Mouse (Mus musculus) cerebellum, adult 2 months (tissue): ENCODE data around the gene F5. TPM values are rescaled to one million over a fixed set of nuclear protein-coding genes. Genes with fewer than 3 reads are reported as not detected.

Experiments used
- DNase-seq, 2 experiments: peaks; one replicate each; pipeline ENCODE4 v3.0.0; 2021
- H3K27ac ChIP-seq: fragments of 200-500 bp; 2 replicates; pipeline ENCODE4 v1.5.1; 2012; ENCODE audit warnings: low read length, control low read depth, inconsistent platforms; ENCODE audit not compliant: insufficient read depth
- H3K27me3 ChIP-seq: fragments of 200-500 bp; 2 replicates; pipeline ENCODE4 v1.6.1; 2012; ENCODE audit warnings: inconsistent platforms, mild to moderate bottlenecking, low read length, moderate library complexity; ENCODE audit not compliant: control insufficient read depth, insufficient read depth
- H3K4me1 ChIP-seq: fragments of 200-500 bp; 2 replicates; pipeline ENCODE4 v1.6.1; 2011; ENCODE audit warnings: low read length; ENCODE audit not compliant: control insufficient read depth, insufficient read depth
- H3K4me3 ChIP-seq: fragments of 200-500 bp; replicated peaks from 2 replicates; pipeline ENCODE3; 2011; ENCODE audit warnings: mild to moderate bottlenecking, low read depth, low read length, control low read depth; ENCODE audit not compliant: insufficient read depth
- CTCF ChIP-seq: fragments of 200-500 bp; IDR thresholded peaks from 2 replicates; pipeline ENCODE4 v1.5.1; 2011; ENCODE audit warnings: low read depth, mild to moderate bottlenecking, control low read depth, low read length, moderate library complexity, borderline replicate concordance; ENCODE audit not compliant: insufficient read depth
- POLR2A ChIP-seq: fragments of 200-500 bp; IDR thresholded peaks from 2 replicates; pipeline ENCODE4 v1.6.1; 2011; ENCODE audit warnings: low read length, control low read depth, borderline replicate concordance; ENCODE audit not compliant: insufficient read depth
- WGBS: fragments of 180-500 bp; shearing (Covaris S2); methylation state at CpG from one replicate; pipeline ENCODE4 v1.1.7; 2018; 5-methylcytosine and 5-hydroxymethylcytosine counted together
- polyA plus RNA-seq: library from polyadenylated mRNA; depleted of rRNA; stranded (reverse); fragments of >200 nt; gene quantifications from 2 replicates; pipeline ENCODE4 v1.2.3, GENCODE M21; 2012; rRNA removed

F5 gene
- polyA plus RNA-seq, 1 experiment, result 1.1 TPM

GRCm38 (mm10) chr1:164251438-164251837, 99.8 kb downstream of the F5 start:
- no peak for TF ChIP-seq CTCF
- TF ChIP-seq POLR2A, result no peak
- Histone ChIP-seq H3K27ac (no peak overlapping the region), H3K27me3 (no peaks in the 10 kb centered on the region), H3K4me1 (peaks cover 4% of the 10 kb centered on the region; the same call in 1 of the 2 replicates), H3K4me3 (no peak overlapping the region)
- no peak for DNase-seq
- 88% methylated on average over 1 of the region's 1 CpGs for WGBS

GRCm38 (mm10) chr1:164252551-164252950, 100.9 kb downstream of the F5 start:
- no peaks in the 10 kb centered on the region for H3K27me3 ChIP-seq
- no peak overlapping the region for H3K4me3 ChIP-seq
- no peak for DNase-seq
- H3K27ac ChIP-seq, result no peak overlapping the region
- peaks cover 4% of the 10 kb centered on the region; the same call in 1 of the 2 replicates for H3K4me1 ChIP-seq
- no peak for TF ChIP-seq POLR2A
- TF ChIP-seq CTCF, result no peak
- WGBS, result 90% methylated on average over 5 of the region's 5 CpGs

- Histone ChIP-seq H3K27me3 (no peaks in the 10 kb centered on the region), H3K4me3 (no peak overlapping the region), H3K4me1 (peaks cover 4% of the 10 kb centered on the region; the same call in 1 of the 2 replicates), H3K27ac (no peak overlapping the region)
- TF ChIP-seq CTCF (no peak), POLR2A (no peak)
- DNase-seq, result no peak
- WGBS, result 83% methylated on average over 3 of the region's 3 CpGs
These were observed 103.2 kb downstream of the F5 start for GRCm38 (mm10) chr1:164254836-164255235.

GRCm38 (mm10) chr1:164260171-164261028, 108.8 kb downstream of the F5 start:
- no peak for DNase-seq
- 0 out of 2 replicates have a peak, but pooled peaks cover 3% of the 10 kb centered on the region for H3K4me1 ChIP-seq
- no peaks in the 10 kb centered on the region for H3K27me3 ChIP-seq
- no peak overlapping the region for H3K27ac ChIP-seq
- TF ChIP-seq POLR2A (no peak), CTCF (no peak)
- 89% methylated on average over 16 of the region's 16 CpGs for WGBS
- H3K4me3 ChIP-seq, result no peak overlapping the region

- H3K27ac ChIP-seq, result no peak overlapping the region
- H3K27me3 ChIP-seq, result no peaks in the 10 kb centered on the region
- H3K4me3 ChIP-seq, result no peak overlapping the region
- no peak for TF ChIP-seq POLR2A
- no peak for TF ChIP-seq CTCF
- WGBS, result 54% methylated on average over 7 of the region's 7 CpGs
- DNase-seq, result peak in 1 of 2 experiments; percentile 41
- H3K4me1 ChIP-seq, result 0 out of 2 replicates have a peak, but pooled peaks cover 3% of the 10 kb centered on the region
These were observed 109.9 kb downstream of the F5 start for GRCm38 (mm10) chr1:164261553-164261952.

Other genes with a start within 250 kb of the F5 start
- 19.3 and 21.2 TPM in 2 replicates for gene Scyl3, start 222.7 kb upstream of the F5 start, polyA plus RNA-seq
- gene BC055324, start 157.0 kb upstream of the F5 start, polyA plus RNA-seq, result 1.2 and 1.8 TPM in 2 replicates
- 4.0 and 4.2 TPM in 2 replicates for gene Mettl18, start 156.9 kb upstream of the F5 start, polyA plus RNA-seq
- gene Sele, start 103.6 kb upstream of the F5 start, polyA plus RNA-seq, result 0.05 TPM in 1 of 2 replicates, not detected in the other
- gene Sell, start 89.9 kb upstream of the F5 start, polyA plus RNA-seq, result 0.15 and 0.27 TPM in 2 replicates
- not detected in 2 replicates for gene Selp, start 36.6 kb upstream of the F5 start, polyA plus RNA-seq
- 17.2 and 19.2 TPM in 2 replicates for gene Slc19a2, start 97.2 kb downstream of the F5 start, polyA plus RNA-seq
- 16.6 and 18.6 TPM in 2 replicates for gene Ccdc181, start 123.7 kb downstream of the F5 start, polyA plus RNA-seq
- gene Nme7, start 152.3 kb downstream of the F5 start, polyA plus RNA-seq, result 12.2 and 13.6 TPM in 2 replicates
- 19.2 and 20.6 TPM in 2 replicates for gene Blzf1, start 155.7 kb downstream of the F5 start, polyA plus RNA-seq